Mouse (Mus musculus) liver, adult 2 months (tissue): Measurements from ENCODE around the gene Taar2. TPM values are rescaled to one million over a fixed set of nuclear protein-coding genes. Genes with fewer than 3 reads are reported as not detected.

Source experiments
- DNase-seq: peaks from one replicate; pipeline ENCODE4 v3.0.0-alpha.2; 2011; ENCODE audit warnings: low read depth, low spot score; ENCODE audit errors: extremely low read depth
- H3K27ac ChIP-seq: fragments of 200-500 bp; replicated peaks from 2 replicates; pipeline ENCODE4 v1.5.1; 2012; ENCODE audit warnings: low read depth, mild to moderate bottlenecking, control low read depth, inconsistent platforms, low read length; ENCODE audit not compliant: insufficient read depth
- H3K27me3 ChIP-seq: fragments of 200-500 bp; 2 replicates; pipeline ENCODE4 v1.6.1; 2012; ENCODE audit warnings: mild to moderate bottlenecking, moderate library complexity, low read length, inconsistent platforms; ENCODE audit not compliant: control insufficient read depth, insufficient read depth
- H3K36me3 ChIP-seq: fragments of 200-500 bp; 2 replicates; pipeline ENCODE4 v1.6.1; 2012; ENCODE audit warnings: low read length, inconsistent platforms; ENCODE audit not compliant: control insufficient read depth, insufficient read depth
- H3K4me1 ChIP-seq: fragments of 200-500 bp; 2 replicates; pipeline ENCODE4 v1.6.1; 2011; ENCODE audit warnings: low read length; ENCODE audit not compliant: control insufficient read depth, insufficient read depth
- H3K4me3 ChIP-seq: fragments of 200-500 bp; 2 replicates; pipeline ENCODE4 v1.5.1; 2011; ENCODE audit warnings: low read depth, mild to moderate bottlenecking, control low read depth, low read length, moderate library complexity; ENCODE audit not compliant: insufficient read depth
- H3K79me2 ChIP-seq: fragments of 200-500 bp; 2 replicates; pipeline ENCODE4 v1.6.1; 2012; ENCODE audit warnings: inconsistent platforms, mild to moderate bottlenecking, low read length, moderate library complexity; ENCODE audit not compliant: control insufficient read depth, insufficient read depth
- H3K9ac ChIP-seq: fragments of 200-500 bp; 2 replicates; pipeline ENCODE4 v1.6.1; 2012; ENCODE audit warnings: low read depth, mild to moderate bottlenecking, control low read depth, inconsistent platforms, low read length
- CTCF ChIP-seq: fragments of 200-500 bp; IDR thresholded peaks from 2 replicates; pipeline ENCODE4 v1.5.1; 2011; ENCODE audit warnings: low read depth, low read length, control low read depth
- POLR2A ChIP-seq: fragments of 200-500 bp; IDR thresholded peaks from 2 replicates; pipeline ENCODE4 v1.6.1; 2011; ENCODE audit warnings: low read length, control low read depth; ENCODE audit not compliant: insufficient read depth; ENCODE audit errors: extremely low read depth
- WGBS: fragments of 180-500 bp; shearing (Covaris S2); methylation state at CpG from one replicate; pipeline ENCODE4 v1.1.7; 2018; 5-methylcytosine and 5-hydroxymethylcytosine counted together
- polyA plus RNA-seq: library from polyadenylated mRNA; depleted of rRNA; stranded (reverse); fragments of >200 nt; gene quantifications from 2 replicates; pipeline ENCODE4 v1.2.3, GENCODE M21; 2012; rRNA removed
- total RNA-seq: library from RNA; depleted of rRNA; stranded (reverse); fragments of >200 nt; gene quantifications from 2 replicates; pipeline ENCODE4 v1.2.3, GENCODE M21; 2014; rRNA removed

Taar2 gene
- total and polyA plus RNA-seq, 2 experiments: not detected

GRCm38 (mm10) chr10:23970656-23971165 lies 32.3 kb downstream of the Taar2 start, which contains the start of gene Taar5:
Taar5 (plus strand) TSS chr10:23970706.
- WGBS: 91% methylated on average over 11 of the region's 11 CpGs
- no peak within 1 kb of the TSS for H3K4me3 ChIP-seq
- TF ChIP-seq POLR2A (no peak), CTCF (no peak)
- no peaks in the 10 kb centered on the region for H3K4me1 ChIP-seq
- no peak within 1 kb of the TSS for H3K9ac ChIP-seq
- DNase-seq: no peak
- H3K79me2 ChIP-seq: no peaks in the 10 kb centered on the region
- H3K36me3 ChIP-seq: no peaks in the 10 kb centered on the region
- no peaks in the 10 kb centered on the region for H3K27me3 ChIP-seq
- no peak within 1 kb of the TSS for H3K27ac ChIP-seq

- H3K4me1 ChIP-seq: no peaks in the 10 kb centered on the region
- H3K79me2 ChIP-seq: no peaks in the 10 kb centered on the region
- no peak overlapping the region for H3K9ac ChIP-seq
- no peaks in the 10 kb centered on the region for H3K36me3 ChIP-seq
- 77% methylated on average over 5 of the region's 5 CpGs for WGBS
- H3K4me3 ChIP-seq: no peak overlapping the region
- no peaks in the 10 kb centered on the region for H3K27me3 ChIP-seq
- no peak for DNase-seq
- TF ChIP-seq CTCF (no peak), POLR2A (no peak)
- no peak overlapping the region for H3K27ac ChIP-seq
Measured at GRCm38 (mm10) chr10:23971256-23971655, 32.9 kb downstream of the Taar2 start.

GRCm38 (mm10) chr10:23977958-23978357 lies 39.6 kb downstream of the Taar2 start:
- H3K79me2 ChIP-seq: no peaks in the 10 kb centered on the region
- H3K27ac ChIP-seq: no peak overlapping the region
- no peak for TF ChIP-seq CTCF
- TF ChIP-seq POLR2A: no peak
- 57% methylated on average over 4 of the region's 4 CpGs for WGBS
- no peaks in the 10 kb centered on the region for H3K27me3 ChIP-seq
- no peak overlapping the region for H3K9ac ChIP-seq
- H3K36me3 ChIP-seq: no peaks in the 10 kb centered on the region
- H3K4me3 ChIP-seq: no peak overlapping the region
- peaks cover 2% of the 10 kb centered on the region; the same call in 1 of the 2 replicates for H3K4me1 ChIP-seq
- no peak for DNase-seq

DNA sequence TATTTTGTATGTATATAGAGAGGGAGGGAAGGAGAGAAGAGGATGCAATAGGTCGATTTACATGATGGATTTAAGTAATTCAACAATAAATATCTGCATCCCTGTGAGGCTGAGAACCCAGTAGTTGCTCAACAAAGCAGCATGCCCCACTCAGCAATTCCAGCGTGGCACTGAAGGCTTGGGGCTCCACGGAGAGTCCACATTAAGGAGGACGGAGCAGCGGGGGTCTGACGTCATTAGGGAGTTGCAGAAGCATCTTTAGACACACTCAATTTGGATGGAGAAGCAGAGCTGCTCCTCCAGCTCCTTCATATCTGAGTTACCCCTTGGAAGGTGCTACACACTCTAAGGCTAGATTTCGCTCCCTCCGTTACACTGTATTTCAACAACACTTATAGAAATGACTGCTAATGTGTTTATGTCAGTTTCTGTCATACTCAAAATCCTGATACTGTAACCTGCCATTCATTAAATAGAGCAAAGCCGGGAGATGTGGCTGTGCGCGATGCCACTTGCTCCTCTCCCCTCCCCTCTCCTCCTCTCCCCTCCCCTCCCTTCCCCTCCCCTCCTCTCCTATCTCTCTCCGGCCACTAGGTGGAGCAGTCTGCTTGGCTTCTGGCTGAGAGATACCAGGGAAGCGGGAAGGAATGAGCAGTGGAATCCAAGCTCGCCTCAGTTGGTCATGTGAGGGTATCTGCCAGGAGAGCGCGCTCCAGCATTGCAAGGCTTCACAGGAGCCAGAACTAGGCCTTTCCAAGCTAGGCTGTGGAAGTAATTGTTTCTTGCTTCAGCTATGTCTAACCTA lies 40.7 kb downstream of the Taar2 start:
- no peak overlapping the region for H3K9ac ChIP-seq
- TF ChIP-seq POLR2A (no peak), CTCF (peak; percentile 87)
- no peaks in the 10 kb centered on the region for H3K79me2 ChIP-seq
- 45% methylated on average over 16 of the region's 16 CpGs for WGBS
- peak; percentile 76 for DNase-seq
- no peaks in the 10 kb centered on the region for H3K27me3 ChIP-seq
- no peaks in the 10 kb centered on the region for H3K36me3 ChIP-seq
- no peak overlapping the region for H3K27ac ChIP-seq
- peaks cover 2% of the 10 kb centered on the region; the same call in 1 of the 2 replicates for H3K4me1 ChIP-seq
- no peak overlapping the region for H3K4me3 ChIP-seq

DNA sequence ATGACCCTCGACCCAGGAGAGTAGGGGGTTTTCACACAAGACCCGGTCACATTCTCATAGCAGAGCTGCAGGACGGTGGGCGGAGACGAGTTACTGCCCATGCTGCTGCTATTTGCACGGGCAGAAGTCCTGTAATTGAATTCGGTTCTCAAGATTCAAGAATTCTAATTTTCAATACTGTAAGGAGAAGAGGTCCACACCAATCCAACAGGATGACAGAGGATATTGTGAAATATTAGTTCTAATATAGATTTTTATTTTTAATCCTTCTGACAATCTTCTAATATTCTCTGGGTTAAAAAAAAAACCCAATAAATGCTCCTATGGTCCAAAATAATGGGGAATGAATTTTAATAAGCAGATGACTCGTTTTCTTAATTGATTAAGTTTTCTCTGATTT lies 47.2 kb downstream of the Taar2 start, which contains the start of gene Taar6:
TSS of gene Taar6 (minus strand) at position 101 of the 400 bp plus-strand sequence.
- H3K27ac ChIP-seq: no peak within 1 kb of the TSS
- TF ChIP-seq CTCF (no peak), POLR2A (no peak)
- no peaks in the 10 kb centered on the region for H3K36me3 ChIP-seq
- 78% methylated on average over 8 of the region's 8 CpGs for WGBS
- no peak within 1 kb of the TSS for H3K4me3 ChIP-seq
- peaks cover 4% of the 10 kb centered on the region; the same call in 1 of the 2 replicates for H3K27me3 ChIP-seq
- DNase-seq: no peak
- no peaks in the 10 kb centered on the region for H3K4me1 ChIP-seq
- no peaks in the 10 kb centered on the region for H3K79me2 ChIP-seq
- H3K9ac ChIP-seq: no peak within 1 kb of the TSS

DNA sequence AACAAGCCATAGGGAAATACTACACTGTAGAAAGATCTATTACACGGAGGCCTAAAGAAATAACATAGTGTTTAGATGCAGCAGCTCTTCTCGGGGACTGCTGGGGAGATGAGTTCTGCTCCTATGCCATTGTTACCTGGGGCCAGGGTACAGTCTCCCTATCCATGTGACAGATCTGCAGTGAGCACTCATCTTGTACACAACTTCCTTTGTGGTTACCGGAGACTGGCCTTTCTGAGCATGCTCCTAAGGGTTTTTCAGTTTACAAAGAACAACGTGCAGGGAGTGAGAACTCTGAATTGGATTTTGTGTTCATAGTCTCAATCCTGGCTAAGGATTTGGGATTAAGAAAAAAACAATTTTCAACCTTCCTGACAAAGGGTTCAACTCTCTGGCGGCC lies 48.0 kb downstream of the Taar2 start:
- TF ChIP-seq CTCF (no peak), POLR2A (no peak)
- no peak overlapping the region for H3K9ac ChIP-seq
- no peak overlapping the region for H3K27ac ChIP-seq
- H3K4me1 ChIP-seq: no peaks in the 10 kb centered on the region
- H3K27me3 ChIP-seq: peaks cover 4% of the 10 kb centered on the region; the same call in 1 of the 2 replicates
- 84% methylated on average over 5 of the region's 5 CpGs for WGBS
- H3K4me3 ChIP-seq: no peak overlapping the region
- H3K36me3 ChIP-seq: no peaks in the 10 kb centered on the region
- no peaks in the 10 kb centered on the region for H3K79me2 ChIP-seq
- no peak for DNase-seq

Other genes with a start within 250 kb of the Taar2 start
- gene Rps12, start 151.3 kb upstream of the Taar2 start, total RNA-seq: 861 and 1,157 TPM in 2 replicates
- gene Rps12, start 151.3 kb upstream of the Taar2 start, polyA plus RNA-seq: 473 and 533 TPM in 2 replicates
- gene Slc18b1, start 141.6 kb upstream of the Taar2 start, total RNA-seq: 2.2 and 11.4 TPM in 2 replicates
- gene Slc18b1, start 141.6 kb upstream of the Taar2 start, polyA plus RNA-seq: 2.9 and 3.0 TPM in 2 replicates
- 86.2 and 110 TPM in 2 replicates for gene Vnn3, start 87.1 kb upstream of the Taar2 start, total RNA-seq
- gene Vnn3, start 87.1 kb upstream of the Taar2 start, polyA plus RNA-seq: 54.9 and 58.7 TPM in 2 replicates
- gene Vnn1, start 43.9 kb upstream of the Taar2 start, total RNA-seq: 18.5 and 48.4 TPM in 2 replicates
- 34.7 and 40.5 TPM in 2 replicates for gene Vnn1, start 43.9 kb upstream of the Taar2 start, polyA plus RNA-seq
- gene Taar1, start 18.2 kb upstream of the Taar2 start, total RNA-seq: not detected in 2 replicates
- not detected in 2 replicates for gene Taar1, start 18.2 kb upstream of the Taar2 start, polyA plus RNA-seq
- not detected in 2 replicates for gene Taar3, start 11.0 kb downstream of the Taar2 start, total RNA-seq
- gene Taar3, start 11.0 kb downstream of the Taar2 start, polyA plus RNA-seq: not detected in 2 replicates
- not detected in 2 replicates for gene Taar4, start 21.9 kb downstream of the Taar2 start, total RNA-seq
- not detected in 2 replicates for gene Taar4, start 21.9 kb downstream of the Taar2 start, polyA plus RNA-seq
- gene Taar5, start 32.1 kb downstream of the Taar2 start, total RNA-seq: not detected in 2 replicates
- gene Taar5, start 32.1 kb downstream of the Taar2 start, polyA plus RNA-seq: not detected in 2 replicates
- not detected in 2 replicates for gene Taar6, start 47.1 kb downstream of the Taar2 start, total RNA-seq
- gene Taar6, start 47.1 kb downstream of the Taar2 start, polyA plus RNA-seq: not detected in 2 replicates
- gene Taar7a, start 54.9 kb downstream of the Taar2 start, total RNA-seq: not detected in 2 replicates
- gene Taar7a, start 54.9 kb downstream of the Taar2 start, polyA plus RNA-seq: not detected in 2 replicates
- gene Taar7b, start 61.4 kb downstream of the Taar2 start, total RNA-seq: not detected in 2 replicates
- gene Taar7b, start 61.4 kb downstream of the Taar2 start, polyA plus RNA-seq: not detected in 2 replicates
- gene Taar7d, start 88.7 kb downstream of the Taar2 start, total RNA-seq: not detected in 2 replicates
- not detected in 2 replicates for gene Taar7d, start 88.7 kb downstream of the Taar2 start, polyA plus RNA-seq
- not detected in 2 replicates for gene Taar7e, start 99.0 kb downstream of the Taar2 start, total RNA-seq
- not detected in 2 replicates for gene Taar7e, start 99.0 kb downstream of the Taar2 start, polyA plus RNA-seq
- not detected in 2 replicates for gene Taar7f, start 110.9 kb downstream of the Taar2 start, total RNA-seq
- gene Taar7f, start 110.9 kb downstream of the Taar2 start, polyA plus RNA-seq: not detected in 2 replicates
- not detected in 2 replicates for gene Taar8a, start 137.9 kb downstream of the Taar2 start, total RNA-seq
- not detected in 2 replicates for gene Taar8a, start 137.9 kb downstream of the Taar2 start, polyA plus RNA-seq
- not detected in 2 replicates for gene Taar8b, start 153.7 kb downstream of the Taar2 start, total RNA-seq
- not detected in 2 replicates for gene Taar8b, start 153.7 kb downstream of the Taar2 start, polyA plus RNA-seq
- not detected in 2 replicates for gene Taar8c, start 163.3 kb downstream of the Taar2 start, total RNA-seq
- not detected in 2 replicates for gene Taar8c, start 163.3 kb downstream of the Taar2 start, polyA plus RNA-seq
- gene Taar9, start 171.0 kb downstream of the Taar2 start, total RNA-seq: not detected in 2 replicates
- not detected in 2 replicates for gene Taar9, start 171.0 kb downstream of the Taar2 start, polyA plus RNA-seq
- gene Stx7, start 210.7 kb downstream of the Taar2 start, total RNA-seq: 13.1 and 16.9 TPM in 2 replicates
- gene Stx7, start 210.7 kb downstream of the Taar2 start, polyA plus RNA-seq: 19.2 and 22.5 TPM in 2 replicates